Mouse (Mus musculus) midbrain, postnatal 0 days (tissue): Measurements from ENCODE around the gene Map3k9. TPM values are rescaled to one million over a fixed set of nuclear protein-coding genes. Genes with fewer than 3 reads are reported as not detected.

ENCODE experiments used
- ATAC-seq: fragments of 200-750 bp; cut with Nextera tagmentation; 2 replicates; pipeline ENCODE4 v1.8.0; 2017; ENCODE audit warnings: moderate number of reproducible peaks, mild to moderate bottlenecking, moderate TSS enrichment, moderate library complexity; ENCODE audit not compliant: low FRiP score
- DNase-seq: peaks from one replicate; pipeline ENCODE4 v3.0.0-alpha.2; 2015; ENCODE audit warnings: low spot score
- H3K27ac ChIP-seq: fragments of 300-500 bp; sonication (generic); 2 replicates; pipeline ENCODE4 v1.5.1; 2014; ENCODE audit warnings: low read depth, mild to moderate bottlenecking, low read length, mixed read lengths
- H3K27me3 ChIP-seq: fragments of 300-500 bp; sonication (generic); 2 replicates; pipeline ENCODE4 v1.6.1; 2014; ENCODE audit warnings: low read length, control low read depth, mixed read lengths; ENCODE audit not compliant: insufficient read depth
- H3K36me3 ChIP-seq: fragments of 300-500 bp; sonication (generic); 2 replicates; pipeline ENCODE4 v1.6.1; 2014; ENCODE audit warnings: low read length, control low read depth, mixed read lengths; ENCODE audit not compliant: insufficient read depth
- H3K4me1 ChIP-seq: fragments of 300-500 bp; sonication (generic); 2 replicates; pipeline ENCODE4 v1.6.1; 2014; ENCODE audit warnings: mild to moderate bottlenecking, control low read depth, antibody characterized with exemption, low read length, mixed read lengths; ENCODE audit not compliant: insufficient read depth
- H3K4me2 ChIP-seq: fragments of 300-500 bp; sonication (generic); 2 replicates; pipeline ENCODE4 v1.6.1; 2014; ENCODE audit warnings: low read depth, mild to moderate bottlenecking, low read length, mixed read lengths; ENCODE audit not compliant: poor library complexity, severe bottlenecking
- H3K4me3 ChIP-seq: fragments of 300-500 bp; sonication (generic); 2 replicates; pipeline ENCODE4 v1.5.1; 2014; ENCODE audit warnings: low read depth, mild to moderate bottlenecking, low read length, moderate library complexity
- H3K9ac ChIP-seq: fragments of 300-500 bp; sonication (generic); replicated peaks from 2 replicates; pipeline ENCODE4 v1.6.1; 2014; ENCODE audit warnings: mild to moderate bottlenecking, low read length, moderate library complexity, mixed read lengths; ENCODE audit not compliant: poor library complexity, severe bottlenecking
- H3K9me3 ChIP-seq: fragments of 300-500 bp; sonication (generic); 2 replicates; pipeline ENCODE4 v1.6.1; 2016; ENCODE audit warnings: low read length, control low read depth
- CTCF ChIP-seq: IDR thresholded peaks from 2 replicates; pipeline ENCODE4 v1.5.1; 2016; ENCODE audit warnings: antibody characterized with exemption, mild to moderate bottlenecking
- WGBS: fragments of 180-500 bp; shearing (Covaris S2); extraction: QIAGEN DNeasy Blood & Tissue Kit; methylation state at CpG from one replicate; pipeline ENCODE4 v1.1.7; 2014; 5-methylcytosine and 5-hydroxymethylcytosine counted together
- polyA plus RNA-seq: library from polyadenylated mRNA; unstranded; fragments of >200 nt; fragmentation: Nextera tagmentation; extraction: Ambion mirVana; gene quantifications from 2 replicates; pipeline ENCODE4 v1.2.1, GENCODE M21; 2015
- total RNA-seq: library from RNA; depleted of rRNA; stranded (reverse); fragments of >200 nt; gene quantifications from 2 replicates; pipeline ENCODE4 v1.2.3, GENCODE M21; 2014

Map3k9 gene
- total and polyA plus RNA-seq, 2 experiments from 2014 or later, result 9.3 to 67.1 TPM

- Histone ChIP-seq H3K27ac (peak overlapping the region; percentile 57), H3K4me1 (peaks cover 14% of the 10 kb centered on the region; the same call in 1 of the 2 replicates), H3K27me3 (no peaks in the 10 kb centered on the region), H3K9ac (peak overlapping the region; percentile 76), H3K9me3 (no peaks in the 10 kb centered on the region), H3K4me2 (peak overlapping the region; percentile 63), H3K4me3 (peak overlapping the region; percentile 67), H3K36me3 (0 out of 2 replicates have a peak, but pooled peaks cover 4% of the 10 kb centered on the region)
- WGBS, result under 1% methylated on average over 52 of the region's 91 CpGs
- ATAC-seq, result peak; percentile 38
- DNase-seq, result no peak
- no peak for TF ChIP-seq CTCF
These were observed 493 bp downstream of the Map3k9 start for GRCm38 (mm10) chr12:81780271-81781093.

DNA sequence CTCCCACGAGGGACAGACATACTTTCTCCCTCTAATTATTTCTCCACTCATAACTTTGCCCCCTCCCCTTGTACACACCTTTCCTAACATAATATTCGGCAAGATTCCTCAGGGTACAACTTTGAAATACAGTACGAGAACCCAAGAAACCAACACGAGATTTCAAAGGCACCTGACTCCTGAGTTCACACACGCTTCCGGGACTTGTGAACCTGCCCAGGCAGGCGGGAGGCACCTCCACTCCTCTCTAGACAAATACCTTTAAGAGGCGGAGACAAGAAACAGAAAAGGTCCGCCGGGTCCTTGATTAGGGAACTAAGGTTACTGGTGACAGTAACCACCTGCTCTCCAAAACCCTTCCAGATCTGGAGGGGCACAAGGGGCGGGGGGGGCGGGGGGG, 1.1 kb downstream of the Map3k9 start:
- DNase-seq (peak; percentile 53), ATAC-seq (0 out of 2 replicates have a peak, but pooled peaks have one; percentile 8)
- Histone ChIP-seq H3K36me3 (0 out of 2 replicates have a peak, but pooled peaks cover 4% of the 10 kb centered on the region), H3K9ac (peak overlapping the region; percentile 76), H3K4me2 (peak overlapping the region; percentile 63), H3K4me1 (peaks cover 14% of the 10 kb centered on the region; the same call in 1 of the 2 replicates), H3K27ac (peak overlapping the region; percentile 57; the same call in 1 of the 2 replicates), H3K4me3 (peak overlapping the region; percentile 67), H3K27me3 (no peaks in the 10 kb centered on the region), H3K9me3 (no peaks in the 10 kb centered on the region)
- no peak for TF ChIP-seq CTCF
- WGBS, result 6% methylated on average over 12 of the region's 12 CpGs

- Histone ChIP-seq H3K9me3 (no peaks in the 10 kb centered on the region), H3K27me3 (no peaks in the 10 kb centered on the region), H3K36me3 (peaks cover 4% of the 10 kb centered on the region; the same call in 1 of the 2 replicates), H3K4me1 (peaks cover 14% of the 10 kb centered on the region; the same call in 1 of the 2 replicates), H3K4me2 (no peak overlapping the region), H3K9ac (no peak overlapping the region), H3K4me3 (no peak overlapping the region), H3K27ac (no peak overlapping the region)
- no peak for DNase-seq
- TF ChIP-seq CTCF, result no peak
- no peak for ATAC-seq
- 59% methylated on average over 3 of the region's 3 CpGs for WGBS
These were observed 4.8 kb downstream of the Map3k9 start for GRCm38 (mm10) chr12:81776191-81776590.

DNA sequence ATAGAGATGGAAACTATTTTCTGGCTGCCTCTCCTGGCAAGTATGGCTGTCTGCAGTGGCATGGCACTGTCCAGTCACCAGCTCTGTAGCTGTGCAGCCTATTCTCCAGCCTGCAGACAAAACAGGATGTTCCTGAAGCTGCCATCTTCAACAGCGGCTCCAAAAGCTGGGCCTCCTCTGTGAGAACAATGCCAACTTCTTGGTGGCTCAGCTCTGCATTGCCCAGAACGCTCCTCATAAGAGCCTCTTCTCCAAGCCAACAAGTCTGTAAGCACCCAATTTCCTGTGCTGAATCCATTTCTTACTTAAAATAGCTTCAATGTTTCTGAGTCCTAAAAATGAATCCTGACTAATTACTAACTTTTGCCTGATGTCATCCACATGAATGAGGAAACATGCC, 5.3 kb downstream of the Map3k9 start:
- ATAC-seq (no peak), DNase-seq (no peak)
- 83% methylated on average over 2 of the region's 2 CpGs for WGBS
- Histone ChIP-seq H3K4me2 (no peak overlapping the region), H3K36me3 (peaks cover 4% of the 10 kb centered on the region; the same call in 1 of the 2 replicates), H3K4me1 (peaks cover 14% of the 10 kb centered on the region; the same call in 1 of the 2 replicates), H3K9ac (no peak overlapping the region), H3K4me3 (no peak overlapping the region), H3K9me3 (no peaks in the 10 kb centered on the region), H3K27me3 (no peaks in the 10 kb centered on the region), H3K27ac (no peak overlapping the region)
- no peak for TF ChIP-seq CTCF

GRCm38 (mm10) chr12:81774186-81774585, 6.8 kb downstream of the Map3k9 start:
- no peaks in the 10 kb centered on the region for H3K27me3 ChIP-seq
- peaks cover 14% of the 10 kb centered on the region; the same call in 1 of the 2 replicates for H3K4me1 ChIP-seq
- no peak overlapping the region for H3K27ac ChIP-seq
- ATAC-seq (no peak), DNase-seq (no peak)
- no peak for TF ChIP-seq CTCF
- H3K9ac ChIP-seq, result no peak overlapping the region
- no peak overlapping the region for H3K4me3 ChIP-seq
- no peaks in the 10 kb centered on the region for H3K9me3 ChIP-seq
- 88% methylated on average over 4 of the region's 4 CpGs for WGBS
- no peak overlapping the region for H3K4me2 ChIP-seq
- peaks cover 9% of the 10 kb centered on the region for H3K36me3 ChIP-seq

- no peak for TF ChIP-seq CTCF
- no peak overlapping the region for H3K4me2 ChIP-seq
- H3K4me1 ChIP-seq, result no peaks in the 10 kb centered on the region
- no peak for DNase-seq
- H3K27ac ChIP-seq, result no peak overlapping the region
- H3K9me3 ChIP-seq, result no peaks in the 10 kb centered on the region
- no peak for ATAC-seq
- H3K4me3 ChIP-seq, result no peak overlapping the region
- no peak overlapping the region for H3K9ac ChIP-seq
- WGBS, result 74% methylated on average over 4 of the region's 4 CpGs
- peaks cover 8% of the 10 kb centered on the region for H3K36me3 ChIP-seq
- H3K27me3 ChIP-seq, result no peaks in the 10 kb centered on the region
These were observed 11.5 kb downstream of the Map3k9 start for GRCm38 (mm10) chr12:81769458-81769857.
